Mouse (Mus musculus) liver, embryonic 14.5 days (tissue): ENCODE results near the gene Orc3.

Source experiments
- CTCF ChIP-seq: IDR thresholded peaks from 2 replicates; pipeline ENCODE4 v1.5.1; 2016; ENCODE audit warnings: antibody characterized with exemption, low read depth, control low read depth
- EP300 ChIP-seq: IDR thresholded peaks from 2 replicates; pipeline ENCODE4 v1.6.1; 2016; ENCODE audit warnings: antibody characterized with exemption, low read depth

GRCm38 (mm10) chr4:34522846-34523245 lies 91.9 kb downstream of the Orc3 start:
- TF ChIP-seq EP300, result no peak
- TF ChIP-seq CTCF, result no peak
